Mouse (Mus musculus) limb, embryonic 10.5 days (tissue): Measurements from ENCODE around the gene Ube2cbp. TPM values are rescaled to one million over a fixed set of nuclear protein-coding genes. Genes with fewer than 3 reads are reported as not detected.

Source experiments
- DNase-seq: peaks from one replicate; pipeline ENCODE4 v3.0.0-alpha.2; 2017; ENCODE audit warnings: low spot score
- H3K27ac ChIP-seq: fragments of 300-500 bp; sonication (generic); 2 replicates; pipeline ENCODE4 v1.5.1; 2016; ENCODE audit warnings: mild to moderate bottlenecking
- H3K27me3 ChIP-seq: fragments of 300-500 bp; sonication (generic); 2 replicates; pipeline ENCODE4 v1.6.1; 2016; ENCODE audit warnings: low read depth, mild to moderate bottlenecking; ENCODE audit not compliant: poor library complexity, severe bottlenecking
- H3K36me3 ChIP-seq: fragments of 300-500 bp; sonication (generic); 2 replicates; pipeline ENCODE4 v1.6.1; 2016; ENCODE audit warnings: mild to moderate bottlenecking, moderate library complexity
- H3K4me1 ChIP-seq: fragments of 300-500 bp; sonication (generic); 2 replicates; pipeline ENCODE4 v1.6.1; 2016
- H3K4me3 ChIP-seq: fragments of 300-500 bp; sonication (generic); 2 replicates; pipeline ENCODE4 v1.5.1; 2016; ENCODE audit warnings: mild to moderate bottlenecking, moderate library complexity
- H3K9me3 ChIP-seq: fragments of 300-500 bp; sonication (generic); replicated peaks from 2 replicates; pipeline ENCODE4 v1.6.1; 2016; ENCODE audit warnings: mild to moderate bottlenecking
- WGBS: fragments of 180-500 bp; shearing (Covaris S2); methylation state at CpG from one replicate; pipeline ENCODE4 v1.1.7; 2016; 5-methylcytosine and 5-hydroxymethylcytosine counted together
- polyA plus RNA-seq: library from polyadenylated mRNA; unstranded; fragments of >200 nt; fragmentation: Nextera tagmentation; extraction: Ambion mirVana; gene quantifications from 2 replicates; pipeline ENCODE4 v1.2.1, GENCODE M21; 2016

Gene Ube2cbp
- 6.8 and 7.8 TPM in 2 replicates for polyA plus RNA-seq

DNA sequence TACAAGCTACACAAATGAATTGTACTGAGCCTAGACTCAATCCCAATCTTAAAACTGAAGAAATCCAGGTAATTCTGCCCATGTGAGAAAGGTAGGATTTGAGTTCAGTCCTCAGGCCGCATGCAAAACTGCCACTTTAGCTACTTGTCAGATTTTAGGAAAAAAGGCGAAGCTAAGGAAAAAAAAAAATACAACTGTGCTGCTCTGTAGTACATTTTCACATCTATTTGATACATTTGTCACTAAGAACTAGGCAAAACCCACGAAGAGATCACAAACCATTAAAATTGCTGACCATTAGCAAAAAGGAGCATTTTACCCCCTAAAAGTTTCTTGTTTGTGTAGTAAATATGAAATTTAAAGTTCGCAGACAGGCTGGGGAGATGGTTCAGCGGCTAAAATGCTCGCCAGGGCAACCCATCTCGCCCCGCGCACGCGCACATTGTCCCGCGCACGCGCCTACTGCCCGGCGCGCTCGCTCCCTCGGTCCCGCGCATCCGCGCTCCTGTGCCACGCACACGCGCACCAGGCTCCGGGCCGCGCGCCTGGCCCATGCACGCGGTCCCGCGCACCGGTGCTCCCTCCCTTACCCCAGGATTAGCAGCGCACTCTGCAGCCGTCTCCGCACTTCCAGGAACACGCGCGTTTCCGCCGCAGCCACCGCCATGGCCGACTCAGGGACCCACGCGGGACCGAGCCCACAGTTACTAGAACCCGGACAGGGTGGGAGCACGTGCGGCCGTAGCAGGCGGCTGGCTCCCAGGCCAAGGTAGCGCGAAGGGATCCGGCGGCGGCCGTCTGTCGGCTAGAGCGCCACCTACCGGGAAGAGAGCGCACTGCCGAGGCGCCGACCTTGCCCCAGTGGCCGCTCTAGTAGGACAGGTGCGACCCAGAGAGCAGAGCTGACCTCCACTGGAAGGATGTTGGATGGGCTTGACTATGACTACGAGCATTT, at the start of gene Ube2cbp:
Gene Ube2cbp, minus strand, starts transcription at position 800 of the 955 bp plus-strand sequence.
- 2% methylated on average over 70 of the region's 70 CpGs for WGBS
- peak within 1 kb of the TSS; percentile 73 for H3K4me3 ChIP-seq
- no peaks in the 10 kb centered on the region for H3K9me3 ChIP-seq

GRCm38 (mm10) chr9:86514390-86514789, 49.6 kb upstream of the Ube2cbp start:
- Histone ChIP-seq H3K36me3 (peaks cover 30% of the 10 kb centered on the region), H3K4me3 (no peak overlapping the region), H3K27ac (no peak overlapping the region), H3K27me3 (no peaks in the 10 kb centered on the region), H3K9me3 (no peaks in the 10 kb centered on the region), H3K4me1 (no peaks in the 10 kb centered on the region)
- WGBS: 91% methylated on average over 3 of the region's 3 CpGs
- DNase-seq: no peak

More for the DNA sequence above, at the start of gene Ube2cbp:
- H3K4me1 ChIP-seq: peaks cover 4% of the 10 kb centered on the region; the same call in 1 of the 2 replicates
- H3K36me3 ChIP-seq: no peaks in the 10 kb centered on the region
- peak within 1 kb of the TSS; percentile 94 for H3K27ac ChIP-seq
- peaks cover 17% of the 10 kb centered on the region for H3K27me3 ChIP-seq
- peak; percentile 90 for DNase-seq

GRCm38 (mm10) chr9:86513733-86514132, 49.0 kb upstream of the Ube2cbp start:
- 90% methylated on average over 5 of the region's 5 CpGs for WGBS
- H3K4me3 ChIP-seq: no peak overlapping the region
- H3K4me1 ChIP-seq: no peaks in the 10 kb centered on the region
- H3K27me3 ChIP-seq: no peaks in the 10 kb centered on the region
- no peaks in the 10 kb centered on the region for H3K9me3 ChIP-seq
- no peak for DNase-seq
- peaks cover 27% of the 10 kb centered on the region for H3K36me3 ChIP-seq
- no peak overlapping the region for H3K27ac ChIP-seq

DNA sequence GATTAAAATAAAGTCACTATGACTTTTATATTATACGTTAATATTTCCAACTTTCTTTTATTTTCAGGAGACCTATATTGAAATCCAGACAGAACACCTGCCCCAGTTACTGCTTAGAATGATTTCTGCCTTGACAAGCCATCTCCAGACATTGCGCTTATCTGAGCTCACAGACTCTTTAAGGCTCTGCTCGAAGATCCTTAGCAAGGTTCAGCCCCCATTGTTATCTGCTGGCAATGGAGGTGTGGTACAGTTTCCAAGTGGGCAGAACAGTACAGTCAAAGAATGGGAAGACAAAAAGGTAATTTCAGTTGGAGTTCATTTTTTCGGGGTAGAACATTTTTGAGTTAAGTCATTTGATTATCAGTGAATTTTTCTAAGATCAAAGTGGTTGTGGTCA, 42.7 kb upstream of the Ube2cbp start:
- no peak for DNase-seq
- peaks cover under 1% of the 10 kb centered on the region for H3K36me3 ChIP-seq
- no peak overlapping the region for H3K4me3 ChIP-seq
- H3K27me3 ChIP-seq: no peaks in the 10 kb centered on the region
- H3K27ac ChIP-seq: no peak overlapping the region
- no peaks in the 10 kb centered on the region for H3K4me1 ChIP-seq
- 95% methylated on average over 4 of the region's 4 CpGs for WGBS
- H3K9me3 ChIP-seq: no peaks in the 10 kb centered on the region

- no peak for DNase-seq
- Histone ChIP-seq H3K4me3 (no peak overlapping the region), H3K36me3 (peaks cover 9% of the 10 kb centered on the region), H3K27ac (no peak overlapping the region), H3K9me3 (no peaks in the 10 kb centered on the region), H3K4me1 (no peaks in the 10 kb centered on the region), H3K27me3 (no peaks in the 10 kb centered on the region)
- WGBS: over 99% methylated on average over 3 of the region's 3 CpGs
These were observed 34.3 kb upstream of the Ube2cbp start for GRCm38 (mm10) chr9:86499083-86499482.

DNA sequence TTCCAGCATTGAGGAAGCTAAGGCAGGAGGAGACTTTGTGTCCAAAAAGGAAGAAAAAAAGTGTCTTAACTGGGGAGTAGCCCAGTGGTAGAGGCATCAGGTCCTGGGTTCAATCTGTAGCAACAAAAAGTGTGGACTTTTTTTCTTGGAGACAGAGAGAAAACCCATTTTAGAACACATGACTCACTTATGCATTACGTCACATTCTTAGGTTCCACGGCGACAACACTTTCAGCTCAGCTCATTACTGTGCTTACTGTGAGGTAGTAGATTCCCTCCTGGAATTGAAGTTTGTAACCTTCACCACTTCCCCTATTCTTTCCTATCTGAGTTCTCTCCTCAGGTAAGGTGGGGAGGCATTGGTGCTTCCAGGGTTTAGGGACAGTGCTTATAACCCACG, 31.5 kb upstream of the Ube2cbp start:
- DNase-seq: no peak
- H3K4me3 ChIP-seq: no peak overlapping the region
- H3K27me3 ChIP-seq: no peaks in the 10 kb centered on the region
- H3K9me3 ChIP-seq: no peaks in the 10 kb centered on the region
- no peak overlapping the region for H3K27ac ChIP-seq
- H3K4me1 ChIP-seq: no peaks in the 10 kb centered on the region
- H3K36me3 ChIP-seq: peaks cover 23% of the 10 kb centered on the region
- 98% methylated on average over 4 of the region's 4 CpGs for WGBS

DNA sequence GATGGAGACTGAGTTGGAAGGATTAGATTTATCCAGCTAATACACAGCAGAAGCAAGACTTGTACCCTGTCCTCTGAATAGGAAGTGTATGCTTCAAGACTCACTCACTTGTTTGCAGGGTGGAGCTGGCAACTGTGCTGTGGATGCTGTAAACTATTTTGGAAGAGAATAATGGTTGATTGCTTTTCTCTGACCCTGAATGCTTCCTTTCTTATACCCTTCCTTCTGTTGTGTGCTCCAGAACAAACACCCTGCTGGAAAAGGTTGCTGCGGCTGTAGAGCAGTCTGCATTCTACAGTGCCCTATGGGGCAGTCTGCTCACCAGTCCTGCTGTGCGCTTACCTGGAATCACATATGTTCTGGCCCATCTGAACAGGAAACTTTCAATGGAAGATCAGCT, 27.0 kb upstream of the Ube2cbp start:
- no peak overlapping the region for H3K27ac ChIP-seq
- H3K9me3 ChIP-seq: no peaks in the 10 kb centered on the region
- WGBS: 95% methylated on average over 2 of the region's 2 CpGs
- DNase-seq: no peak
- H3K27me3 ChIP-seq: no peaks in the 10 kb centered on the region
- peaks cover 14% of the 10 kb centered on the region; the same call in 1 of the 2 replicates for H3K36me3 ChIP-seq
- no peak overlapping the region for H3K4me3 ChIP-seq
- H3K4me1 ChIP-seq: no peaks in the 10 kb centered on the region

DNA sequence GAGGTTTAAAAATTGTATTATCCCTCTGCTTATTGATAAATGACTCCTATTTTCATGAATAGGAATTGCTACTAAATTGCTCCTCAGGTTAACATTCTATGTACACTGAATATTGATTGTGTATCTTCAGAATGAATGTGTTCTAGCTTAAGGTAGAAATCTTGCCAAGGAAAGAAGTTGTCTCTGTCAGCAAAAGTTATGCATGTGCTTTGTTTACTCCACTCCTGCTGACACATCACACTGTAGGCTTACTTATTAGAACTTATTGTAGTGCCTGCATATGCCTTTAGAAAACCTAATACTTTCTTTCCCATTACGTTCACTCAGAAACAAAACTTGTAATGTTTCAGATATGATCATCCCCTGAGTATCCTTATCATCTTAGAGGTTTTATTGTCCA, 17.5 kb upstream of the Ube2cbp start:
- Histone ChIP-seq H3K36me3 (no peaks in the 10 kb centered on the region), H3K4me3 (no peak overlapping the region), H3K9me3 (no peaks in the 10 kb centered on the region), H3K27ac (no peak overlapping the region), H3K4me1 (no peaks in the 10 kb centered on the region), H3K27me3 (no peaks in the 10 kb centered on the region)
- WGBS: 95% methylated on average over 1 of the region's 1 CpGs
- no peak for DNase-seq

DNA sequence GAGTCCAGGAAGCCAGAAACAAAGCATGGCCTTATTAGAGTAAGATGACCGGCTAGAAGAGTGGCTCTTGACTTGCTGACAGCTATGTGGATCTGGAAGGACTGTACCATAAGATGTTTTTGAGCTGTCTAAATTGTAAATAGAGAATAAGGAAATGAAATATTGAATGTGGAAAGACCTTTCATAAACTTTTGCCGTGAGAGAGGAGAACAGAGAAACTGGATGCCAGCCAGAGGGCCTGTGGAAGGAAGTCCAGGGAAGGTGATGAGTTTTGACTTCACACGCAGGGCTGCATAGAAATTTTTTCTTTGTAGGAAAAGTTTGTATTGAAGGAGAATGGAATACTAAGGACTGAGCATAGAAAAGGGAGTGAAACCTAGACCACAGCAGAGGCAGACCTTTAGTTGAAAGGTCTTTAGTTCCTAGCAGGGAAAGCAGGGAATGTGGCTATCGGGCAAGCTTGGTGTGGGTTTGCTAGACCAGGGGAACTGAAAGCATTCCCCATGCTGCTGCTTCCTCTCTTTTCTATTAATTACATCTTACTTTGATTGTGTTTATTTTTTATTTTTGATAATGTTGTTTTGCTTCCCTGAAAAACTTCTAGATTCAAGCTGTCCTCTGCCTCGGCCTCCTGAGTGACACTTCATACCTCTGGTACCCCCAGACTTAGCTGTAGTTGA, 13.8 kb upstream of the Ube2cbp start:
- no peaks in the 10 kb centered on the region for H3K4me1 ChIP-seq
- WGBS: 95% methylated on average over 5 of the region's 5 CpGs
- no peaks in the 10 kb centered on the region for H3K9me3 ChIP-seq
- no peak overlapping the region for H3K27ac ChIP-seq
- H3K36me3 ChIP-seq: no peaks in the 10 kb centered on the region
- H3K4me3 ChIP-seq: no peak overlapping the region
- DNase-seq: no peak
- no peaks in the 10 kb centered on the region for H3K27me3 ChIP-seq

- WGBS: 89% methylated on average over 5 of the region's 5 CpGs
- H3K4me1 ChIP-seq: no peaks in the 10 kb centered on the region
These were observed 12.0 kb upstream of the Ube2cbp start for GRCm38 (mm10) chr9:86476763-86477162.

GRCm38 (mm10) chr9:86475956-86476355, 11.2 kb upstream of the Ube2cbp start:
- 94% methylated on average over 4 of the region's 4 CpGs for WGBS
- Histone ChIP-seq H3K4me1 (no peaks in the 10 kb centered on the region), H3K36me3 (no peaks in the 10 kb centered on the region), H3K9me3 (no peaks in the 10 kb centered on the region), H3K27ac (no peak overlapping the region), H3K27me3 (no peaks in the 10 kb centered on the region), H3K4me3 (no peak overlapping the region)
- no peak for DNase-seq

More at GRCm38 (mm10) chr9:86476763-86477162, 12.0 kb upstream of the Ube2cbp start:
- no peaks in the 10 kb centered on the region for H3K9me3 ChIP-seq
- H3K4me3 ChIP-seq: no peak overlapping the region
- H3K27ac ChIP-seq: no peak overlapping the region
- H3K27me3 ChIP-seq: no peaks in the 10 kb centered on the region
- no peak for DNase-seq
- no peaks in the 10 kb centered on the region for H3K36me3 ChIP-seq

DNA sequence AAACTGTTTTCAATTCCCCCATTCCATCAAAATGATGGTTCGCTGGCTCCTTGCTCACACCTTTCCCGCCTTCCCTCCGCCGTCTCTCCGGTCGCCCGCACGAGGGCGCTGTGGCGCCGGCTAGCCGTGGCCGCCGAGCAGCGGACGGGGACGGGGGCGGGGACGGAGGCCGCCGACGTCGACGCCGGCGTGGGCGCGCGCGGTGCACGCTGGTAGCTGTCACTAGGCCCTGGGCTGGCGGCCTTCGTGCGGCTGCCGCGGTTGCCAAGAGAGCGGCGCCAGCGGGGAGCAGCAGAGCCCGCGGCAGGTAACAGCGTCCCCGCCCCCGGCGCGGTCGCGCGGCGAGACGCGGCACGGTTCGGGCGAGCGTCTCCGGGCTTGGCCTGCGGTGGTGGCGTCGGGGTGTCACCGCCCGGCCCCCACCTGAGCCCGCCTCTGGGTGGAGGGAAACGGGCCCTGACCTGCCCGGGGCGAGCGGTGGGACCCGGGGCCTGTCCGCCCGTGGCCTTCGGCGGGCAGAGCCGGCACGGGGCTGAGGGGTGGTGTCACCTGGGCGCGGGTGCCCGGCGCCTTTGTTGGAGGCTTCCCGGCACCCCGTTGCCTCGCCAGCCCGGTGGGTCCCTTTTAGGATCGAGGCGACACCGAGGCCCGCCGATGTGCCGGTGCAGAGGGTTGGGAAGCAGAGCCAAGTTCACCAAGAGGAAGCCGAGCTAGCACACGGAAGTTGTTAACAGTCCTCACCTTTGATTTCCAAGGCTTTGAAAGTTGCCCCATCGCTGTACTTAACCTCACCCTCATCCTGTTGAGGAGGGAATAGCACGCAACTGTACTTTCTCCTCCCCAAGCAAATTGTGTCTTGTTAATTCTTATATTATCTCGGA, 2.5 kb upstream of the Ube2cbp start, which contains the start of gene Dop1a:
Gene Dop1a, plus strand, starts transcription at position 165 of the 881 bp plus-strand sequence.
- H3K27ac ChIP-seq: peak within 1 kb of the TSS; percentile 86
- peak within 1 kb of the TSS; percentile 80 for H3K4me3 ChIP-seq
- H3K4me1 ChIP-seq: peaks cover 4% of the 10 kb centered on the region; the same call in 1 of the 2 replicates
- H3K27me3 ChIP-seq: peaks cover 17% of the 10 kb centered on the region
- no peaks in the 10 kb centered on the region for H3K9me3 ChIP-seq
- DNase-seq: peak; percentile 93
- WGBS: under 1% methylated on average over 92 of the region's 93 CpGs
- H3K36me3 ChIP-seq: no peaks in the 10 kb centered on the region
